Mouse (Mus musculus) myocyte (in vitro differentiated cells): ENCODE data around the gene Wnt10b. TPM values are rescaled to one million over a fixed set of nuclear protein-coding genes. Genes with fewer than 3 reads are reported as not detected.

Experiments
- H3K27me3 ChIP-seq: one replicate; pipeline ENCODE4 v1.6.1; 2011; ENCODE audit not compliant: control insufficient read depth, insufficient read depth, insufficient read length
- H3K36me3 ChIP-seq: one replicate; pipeline ENCODE4 v1.6.1; 2011; ENCODE audit not compliant: control insufficient read depth, insufficient read depth
- H3K4me2 ChIP-seq: one replicate; pipeline ENCODE4 v1.6.1; 2011; ENCODE audit warnings: low read depth, control low read depth
- H3K4me3 ChIP-seq: one replicate; pipeline ENCODE4 v1.5.1; 2011; ENCODE audit warnings: mild to moderate bottlenecking, control low read depth, moderate library complexity
- H3K79me2 ChIP-seq: one replicate; pipeline ENCODE4 v1.6.1; 2011; ENCODE audit not compliant: control insufficient read depth, insufficient read depth
- H3ac ChIP-seq: one replicate; pipeline ENCODE4 v1.6.1; 2011; ENCODE audit not compliant: control insufficient read depth, insufficient read length
- CEBPB ChIP-seq: IDR thresholded peaks from 2 replicates; pipeline ENCODE4 v1.6.1; 2011; ENCODE audit warnings: mild to moderate bottlenecking, moderate library complexity; ENCODE audit not compliant: poor library complexity, insufficient read depth, severe bottlenecking
- E2F4 ChIP-seq: IDR thresholded peaks from one replicate; pipeline ENCODE4 v1.6.1; 2011; ENCODE audit warnings: mild to moderate bottlenecking, control low read depth, moderate library complexity; ENCODE audit not compliant: insufficient read depth
- MAX ChIP-seq: IDR thresholded peaks from one replicate; pipeline ENCODE4 v1.6.1; 2011; ENCODE audit warnings: low read depth, mild to moderate bottlenecking, control low read depth
- MYOD1 ChIP-seq, 3 experiments: IDR thresholded peaks; one replicate each; pipeline ENCODE4 v1.6.1; 2011; ENCODE audit warnings: control low read depth in 2 of 3, low read depth in 2 of 3, mild to moderate bottlenecking in 2 of 3, moderate library complexity in 1 of 3; ENCODE audit not compliant: insufficient read length in 2 of 3, control insufficient read depth in 1 of 3
- MYOG ChIP-seq, 3 experiments: IDR thresholded peaks; one replicate each; pipeline ENCODE4 v1.6.1; 2011; ENCODE audit warnings: control low read depth in 2 of 3, low read depth in 2 of 3, mild to moderate bottlenecking in 2 of 3; ENCODE audit not compliant: insufficient read length in 2 of 3, control insufficient read depth in 1 of 3, insufficient read depth in 1 of 3
- POLR2A ChIP-seq: IDR thresholded peaks from one replicate; pipeline ENCODE4 v1.6.1; 2011; ENCODE audit warnings: low read depth, mild to moderate bottlenecking, control low read depth, moderate library complexity; ENCODE audit not compliant: insufficient read length
- POLR2AphosphoS2 ChIP-seq: IDR thresholded peaks from one replicate; pipeline ENCODE4 v1.6.1; 2011; ENCODE audit warnings: low read depth, control low read depth; ENCODE audit not compliant: insufficient read length
- REST ChIP-seq: IDR thresholded peaks from one replicate; pipeline ENCODE4 v1.6.1; 2011; ENCODE audit warnings: mild to moderate bottlenecking, control low read depth, moderate library complexity; ENCODE audit not compliant: insufficient read depth, insufficient read length
- SRF ChIP-seq: IDR thresholded peaks from one replicate; pipeline ENCODE4 v1.6.1; 2011; ENCODE audit warnings: low read depth; ENCODE audit not compliant: control insufficient read depth, insufficient read length
- TCF12 ChIP-seq: IDR thresholded peaks from one replicate; pipeline ENCODE4 v1.6.1; 2011; ENCODE audit warnings: mild to moderate bottlenecking, control low read depth; ENCODE audit not compliant: poor library complexity, insufficient read depth, severe bottlenecking
- TCF3 ChIP-seq: IDR thresholded peaks from one replicate; pipeline ENCODE4 v1.6.1; 2011; ENCODE audit warnings: low read depth, control low read depth; ENCODE audit not compliant: insufficient read length
- USF1 ChIP-seq: IDR thresholded peaks from one replicate; pipeline ENCODE4 v1.6.1; 2011; ENCODE audit warnings: low read depth, mild to moderate bottlenecking, control low read depth, moderate library complexity
- polyA plus RNA-seq: library from polyadenylated mRNA; unstranded; fragments of >200 nt; fragmentation: generic; extraction: Trizol; gene quantifications from one replicate; pipeline ENCODE4 v1.2.1, GENCODE M21; 2012; ENCODE audit warnings: missing spikeins

Gene Wnt10b
- polyA plus RNA-seq, 1 experiment, result 3.3 TPM

DNA sequence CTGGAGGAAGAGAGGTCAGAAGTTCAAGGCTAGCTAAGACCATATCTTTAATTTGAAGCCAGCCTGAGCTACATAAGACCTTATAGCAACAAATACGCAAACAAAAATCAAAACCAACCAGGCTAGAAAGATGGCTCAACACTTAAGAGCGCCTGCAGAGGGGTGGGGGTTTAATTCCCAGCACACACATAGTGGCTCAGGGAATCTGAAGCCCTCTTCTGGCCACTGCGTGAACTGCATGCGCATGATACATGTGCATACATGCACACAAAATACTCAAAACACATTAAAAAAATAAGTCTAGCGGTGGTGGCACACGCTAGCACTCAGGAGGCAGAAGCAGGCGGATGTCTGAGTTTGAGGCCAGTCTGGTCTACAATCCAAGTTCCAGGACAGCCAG, 7.8 kb upstream of the Wnt10b start:
- TF ChIP-seq MAX, result no peak
- no peak for TF ChIP-seq POLR2A
- TF ChIP-seq TCF3, result no peak
- no peak for TF ChIP-seq USF1
- no peak for TF ChIP-seq MYOG (IDR thresholded peaks at IDR 0.05; ENCODE audit: control insufficient read depth in 1 of 3, insufficient read depth in 1 of 3, insufficient read length in 2 of 3, low read depth in 2 of 3)
- TF ChIP-seq TCF12, result no peak
- no peak for TF ChIP-seq CEBPB
- no peak for TF ChIP-seq SRF
- TF ChIP-seq E2F4, result no peak
- no peak for TF ChIP-seq POLR2AphosphoS2
- TF ChIP-seq MYOD1 (IDR thresholded peaks at IDR 0.05; ENCODE audit: control insufficient read depth in 1 of 3, insufficient read length in 2 of 3, low read depth in 2 of 3), result no peak
- TF ChIP-seq REST, result no peak
- H3K4me3 ChIP-seq, result no peak overlapping the region
- H3K4me2 ChIP-seq, result no peak overlapping the region
- no peaks in the 10 kb centered on the region for H3K36me3 ChIP-seq
- H3K79me2 ChIP-seq, result no peaks in the 10 kb centered on the region
- peaks cover 21% of the 10 kb centered on the region for H3K27me3 ChIP-seq
- H3ac ChIP-seq, result no peak overlapping the region

DNA sequence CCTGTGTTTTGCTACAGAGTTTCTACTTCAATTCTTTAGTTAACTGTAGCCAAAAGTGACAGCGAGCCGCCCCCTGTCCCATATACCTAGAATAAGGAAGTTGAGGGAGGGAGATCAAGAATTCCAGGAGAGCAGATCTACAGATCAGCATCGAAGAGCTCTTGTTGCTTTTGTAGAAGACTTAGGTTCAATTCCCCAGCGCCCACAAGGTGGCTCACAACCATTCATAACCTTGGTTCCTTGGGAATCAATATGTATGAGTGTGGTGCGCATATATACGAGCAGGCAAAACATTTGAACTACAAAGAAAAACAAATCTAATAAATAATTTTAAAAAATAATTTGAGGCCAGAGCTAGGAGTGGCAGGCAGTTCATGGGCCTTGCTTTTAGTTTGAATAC, 3.2 kb upstream of the Wnt10b start:
- no peak overlapping the region for H3ac ChIP-seq
- H3K79me2 ChIP-seq, result no peaks in the 10 kb centered on the region
- TF ChIP-seq SRF (no peak), MAX (no peak), TCF12 (no peak), REST (no peak), POLR2A (no peak), POLR2AphosphoS2 (no peak), E2F4 (no peak), MYOG (IDR thresholded peaks at IDR 0.05; ENCODE audit: control insufficient read depth in 1 of 3, insufficient read depth in 1 of 3, insufficient read length in 2 of 3, low read depth in 2 of 3) (no peak), MYOD1 (IDR thresholded peaks at IDR 0.05; ENCODE audit: control insufficient read depth in 1 of 3, insufficient read length in 2 of 3, low read depth in 2 of 3) (no peak), USF1 (no peak), CEBPB (no peak), TCF3 (no peak)
- no peaks in the 10 kb centered on the region for H3K27me3 ChIP-seq
- H3K4me3 ChIP-seq, result no peak overlapping the region
- peak overlapping the region; percentile 93 for H3K4me2 ChIP-seq
- H3K36me3 ChIP-seq, result no peaks in the 10 kb centered on the region

DNA sequence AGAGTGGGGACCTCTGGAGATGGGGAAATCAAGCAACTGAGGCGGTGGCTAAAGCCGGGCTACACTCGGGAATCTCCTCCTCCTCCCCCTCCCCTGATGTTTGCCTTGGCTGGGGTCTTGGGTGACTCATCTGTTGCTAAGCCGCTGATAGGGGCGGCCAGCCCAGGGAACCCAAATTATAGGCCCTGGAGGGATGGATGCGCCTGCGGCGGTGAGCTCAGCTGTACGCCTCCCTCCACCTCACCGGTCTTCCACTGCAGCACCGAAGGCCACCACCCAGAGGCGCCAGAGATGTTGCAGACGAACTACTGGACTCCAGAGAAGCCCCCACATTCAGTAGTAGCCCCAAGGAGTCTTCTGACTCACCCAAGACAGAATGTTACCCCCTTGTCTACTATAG, 2.6 kb upstream of the Wnt10b start:
- H3ac ChIP-seq, result no peak overlapping the region
- H3K79me2 ChIP-seq, result no peaks in the 10 kb centered on the region
- no peak for TF ChIP-seq TCF12
- no peak for TF ChIP-seq MYOG (IDR thresholded peaks at IDR 0.05; ENCODE audit: control insufficient read depth in 1 of 3, insufficient read depth in 1 of 3, insufficient read length in 2 of 3, low read depth in 2 of 3)
- no peak for TF ChIP-seq TCF3
- TF ChIP-seq REST, result no peak
- TF ChIP-seq MYOD1 (IDR thresholded peaks at IDR 0.05; ENCODE audit: control insufficient read depth in 1 of 3, insufficient read length in 2 of 3, low read depth in 2 of 3), result no peak
- TF ChIP-seq POLR2A, result no peak
- no peak for TF ChIP-seq USF1
- TF ChIP-seq MAX, result no peak
- no peak for TF ChIP-seq E2F4
- no peak for TF ChIP-seq CEBPB
- TF ChIP-seq POLR2AphosphoS2, result no peak
- TF ChIP-seq SRF, result no peak
- no peaks in the 10 kb centered on the region for H3K27me3 ChIP-seq
- peak overlapping the region; percentile 93 for H3K4me2 ChIP-seq
- H3K4me3 ChIP-seq, result peak overlapping the region; percentile 2
- H3K36me3 ChIP-seq, result no peaks in the 10 kb centered on the region

DNA sequence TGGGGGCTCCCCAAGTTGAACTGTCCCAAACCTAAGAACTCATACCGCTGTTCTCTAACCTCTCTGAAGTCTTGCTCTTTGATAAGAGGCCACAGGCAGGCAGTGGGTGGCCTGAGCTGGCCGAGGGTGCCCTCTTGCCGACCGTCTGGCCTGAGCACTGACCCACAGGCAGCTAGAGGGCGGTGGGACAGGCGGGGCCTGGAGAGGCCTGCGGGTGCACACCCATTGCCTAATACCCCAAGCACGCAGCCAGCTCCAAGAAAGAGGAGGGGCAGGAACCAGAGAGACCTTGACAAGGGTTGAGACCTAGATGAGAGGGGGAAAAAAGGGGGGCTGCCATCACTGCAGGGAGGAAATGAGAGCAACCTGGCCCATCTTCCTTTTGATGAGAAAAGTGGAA, 2.1 kb upstream of the Wnt10b start:
- Histone ChIP-seq H3K4me3 (peak overlapping the region; percentile 2), H3K36me3 (no peaks in the 10 kb centered on the region), H3K79me2 (no peaks in the 10 kb centered on the region), H3ac (no peak overlapping the region), H3K4me2 (peak overlapping the region; percentile 93), H3K27me3 (no peaks in the 10 kb centered on the region)
- TF ChIP-seq TCF3, result no peak
- peak; percentile 71 for TF ChIP-seq POLR2A
- TF ChIP-seq REST, result no peak
- no peak for TF ChIP-seq USF1
- no peak for TF ChIP-seq SRF
- TF ChIP-seq MAX, result no peak
- no peak for TF ChIP-seq TCF12
- TF ChIP-seq CEBPB, result peak; percentile 82; the same call in 1 of the 2 replicates
- peak in 1 of 3 experiments; percentile 66 for TF ChIP-seq MYOD1 (IDR thresholded peaks at IDR 0.05; ENCODE audit: control insufficient read depth in 1 of 3, insufficient read length in 2 of 3, low read depth in 2 of 3)
- no peak for TF ChIP-seq POLR2AphosphoS2
- TF ChIP-seq E2F4, result no peak
- TF ChIP-seq MYOG (IDR thresholded peaks at IDR 0.05; ENCODE audit: control insufficient read depth in 1 of 3, insufficient read depth in 1 of 3, insufficient read length in 2 of 3, low read depth in 2 of 3), result peak in 2 of 3 experiments; percentile 37 to 81

DNA sequence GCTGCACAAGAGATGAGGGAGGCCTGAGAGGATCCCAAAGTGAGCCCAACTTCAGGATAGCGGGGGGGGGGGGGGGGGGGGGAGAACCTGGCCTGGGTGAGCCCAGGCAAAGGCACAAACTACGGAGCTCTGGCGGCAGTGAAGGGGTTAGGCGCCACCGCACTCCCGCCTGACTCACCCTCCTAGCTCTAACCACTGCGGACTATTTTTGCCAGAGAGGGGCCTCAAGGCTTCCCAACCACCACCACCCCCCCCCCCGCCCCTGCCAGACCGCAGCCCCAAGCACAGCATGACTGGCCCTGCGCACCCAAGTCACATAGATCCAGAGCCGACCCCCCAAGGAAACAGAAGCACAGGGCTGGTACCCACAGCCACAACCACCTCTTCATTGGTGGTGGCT, 856 bp upstream of the Wnt10b start:
- Histone ChIP-seq H3K79me2 (no peaks in the 10 kb centered on the region), H3K4me3 (peak overlapping the region; percentile 33), H3K4me2 (peak overlapping the region; percentile 93), H3K36me3 (no peaks in the 10 kb centered on the region), H3K27me3 (no peaks in the 10 kb centered on the region), H3ac (no peak overlapping the region)
- no peak for TF ChIP-seq TCF3
- TF ChIP-seq E2F4, result no peak
